Mouse (Mus musculus) yolk sac, embryonic 10.5 days (tissue): Measurements from ENCODE around the gene Neo1.
"Not testable (repeated sequence)": the region's sequence is repeated elsewhere in the genome, so short reads cannot be mapped to it uniquely, and the experiment has no call there.

ENCODE experiments used
- DNase-seq: peaks from one replicate; pipeline ENCODE4 v3.0.0-alpha.2; 2017; ENCODE audit warnings: low spot score

The Neo1 gene

DNA sequence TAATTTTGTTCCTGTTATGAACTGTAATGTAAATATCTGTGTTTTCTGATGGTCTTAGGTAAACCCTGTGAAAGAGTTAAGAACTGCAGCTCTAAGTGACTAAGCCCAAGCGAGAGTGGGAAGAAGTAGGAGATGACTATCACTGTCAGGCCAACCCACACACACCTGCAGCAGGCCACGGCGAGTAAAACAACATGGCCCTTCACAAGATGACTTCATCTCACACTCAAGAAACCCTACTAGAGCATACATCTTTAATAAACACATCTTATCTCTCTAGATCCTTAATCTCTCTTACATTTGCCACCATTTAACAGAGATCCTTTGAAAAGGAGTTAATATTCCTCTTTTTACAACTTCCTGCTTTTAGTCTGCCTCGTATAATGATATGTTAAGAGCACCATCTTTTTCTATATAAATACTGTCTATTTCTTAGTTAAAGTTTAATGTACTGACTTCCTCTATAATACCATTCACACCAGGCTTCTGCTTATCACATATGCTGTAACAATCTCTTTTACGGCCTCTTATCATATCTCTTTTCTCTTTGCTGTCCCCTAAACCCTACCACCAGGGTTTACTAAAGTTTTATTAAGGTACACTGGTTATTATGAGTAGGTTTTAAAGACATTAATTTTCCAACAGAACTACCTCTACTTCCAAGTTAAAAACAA lies 46.8 kb downstream of the Neo1 start:
- no peak for DNase-seq

GRCm38 (mm10) chr9:58979034-58979433 lies 57.2 kb downstream of the Neo1 start:
- DNase-seq = peak; percentile 3

GRCm38 (mm10) chr9:58971154-58971553 lies 65.1 kb downstream of the Neo1 start:
- DNase-seq = not testable (repeated sequence)

DNA sequence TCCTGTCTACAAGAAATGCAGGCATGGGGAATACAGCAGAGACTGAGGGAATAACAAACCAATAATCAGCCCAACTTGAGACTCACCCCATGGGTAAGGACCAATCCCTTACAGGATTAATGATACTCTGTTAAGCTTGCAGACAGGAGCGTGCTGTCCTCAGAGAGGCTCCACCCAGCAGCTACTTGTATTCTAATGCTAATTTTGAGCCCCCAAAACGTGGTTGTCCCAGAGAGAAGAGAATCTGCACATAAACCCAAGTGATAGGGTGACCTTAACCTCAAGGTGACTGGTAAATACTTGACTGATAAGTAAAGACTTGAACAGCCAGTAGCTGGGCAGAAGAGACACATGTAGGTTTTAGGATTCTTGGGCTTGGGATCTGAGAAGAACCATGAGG lies 68.9 kb downstream of the Neo1 start:
- no peak for DNase-seq

DNA sequence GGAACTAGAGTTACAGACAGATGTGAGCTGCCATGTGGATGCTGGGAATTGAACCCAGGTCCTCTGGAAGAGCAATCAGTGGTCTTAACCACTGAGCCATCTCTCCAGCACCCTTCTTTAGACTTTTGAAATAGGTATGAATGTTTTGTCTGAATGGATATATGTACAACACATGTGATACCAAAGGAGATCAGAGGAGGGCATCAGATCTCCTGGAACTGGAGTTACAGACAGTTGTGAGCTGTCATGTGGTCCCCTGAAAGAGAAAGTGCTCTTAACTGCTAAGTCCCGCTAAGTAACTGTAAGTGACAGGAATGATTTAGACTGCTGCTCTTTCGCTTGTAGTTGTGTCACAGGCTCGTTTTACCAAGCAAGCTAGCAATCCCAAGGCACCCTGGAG lies 80.7 kb downstream of the Neo1 start:
- DNase-seq = no peak

GRCm38 (mm10) chr9:58945910-58946309 lies 90.3 kb downstream of the Neo1 start:
- DNase-seq = not testable (repeated sequence)

DNA sequence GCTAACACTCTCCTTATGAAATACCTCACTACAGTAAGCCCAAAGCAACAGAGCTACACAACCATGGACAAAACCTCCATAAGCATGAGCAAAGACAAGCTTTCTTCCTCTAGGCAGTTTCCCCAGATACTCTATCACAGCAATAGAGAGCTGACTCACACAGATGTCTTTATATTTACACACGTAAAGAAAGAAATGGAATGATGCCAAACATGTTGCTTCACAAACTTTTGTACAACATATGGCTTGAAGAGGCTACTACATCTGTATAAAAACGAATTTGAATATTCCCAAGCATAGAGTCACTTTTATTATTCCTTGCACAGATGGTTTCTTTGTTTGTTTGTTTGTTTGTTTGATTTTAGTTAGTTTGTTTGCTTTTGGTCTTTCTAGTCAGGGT lies 101.5 kb downstream of the Neo1 start:
- no peak for DNase-seq

DNA sequence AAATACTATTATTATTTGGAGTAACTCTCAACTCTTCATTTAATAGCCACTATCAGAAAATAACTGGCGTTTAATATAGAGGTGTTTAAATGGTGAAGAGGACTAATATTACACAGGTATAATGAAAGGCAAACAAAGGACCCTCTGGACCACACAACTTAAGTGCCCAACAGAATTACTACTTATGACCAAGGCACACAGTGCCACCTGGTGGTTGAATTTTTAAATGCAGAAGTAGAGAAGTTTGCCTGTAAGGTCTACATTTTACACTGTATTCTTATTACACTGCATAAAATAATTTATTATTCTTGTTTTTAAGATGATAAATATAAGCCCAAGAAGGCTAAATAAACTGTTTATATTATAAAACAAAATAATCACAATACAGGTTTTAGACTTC lies 108.1 kb downstream of the Neo1 start:
- peak; percentile 12 for DNase-seq

GRCm38 (mm10) chr9:58902869-58903585 lies 133.2 kb downstream of the Neo1 start:
- no peak for DNase-seq

DNA sequence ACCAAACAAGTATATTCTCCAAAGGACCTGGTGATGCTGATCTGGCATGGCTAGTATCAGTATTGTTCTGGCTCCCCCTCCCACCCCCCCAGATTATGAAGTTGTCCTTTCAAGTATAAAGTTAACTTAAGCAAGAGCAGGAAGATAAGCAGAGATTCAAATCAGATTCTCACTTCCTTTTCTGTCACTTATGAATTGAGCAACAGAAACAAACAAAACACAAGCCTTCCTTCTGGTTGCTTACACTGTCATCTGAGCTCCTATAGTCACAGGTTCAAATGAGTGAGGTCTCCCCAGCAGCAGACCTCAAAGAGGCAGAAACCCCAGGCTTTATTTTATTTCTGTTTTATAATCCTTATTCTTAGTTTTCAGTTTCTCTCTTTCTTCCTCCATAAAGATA lies 136.6 kb downstream of the Neo1 start:
- no peak for DNase-seq

- no peak for DNase-seq
Measured at GRCm38 (mm10) chr9:58891840-58892640, 144.2 kb downstream of the Neo1 start.

DNA sequence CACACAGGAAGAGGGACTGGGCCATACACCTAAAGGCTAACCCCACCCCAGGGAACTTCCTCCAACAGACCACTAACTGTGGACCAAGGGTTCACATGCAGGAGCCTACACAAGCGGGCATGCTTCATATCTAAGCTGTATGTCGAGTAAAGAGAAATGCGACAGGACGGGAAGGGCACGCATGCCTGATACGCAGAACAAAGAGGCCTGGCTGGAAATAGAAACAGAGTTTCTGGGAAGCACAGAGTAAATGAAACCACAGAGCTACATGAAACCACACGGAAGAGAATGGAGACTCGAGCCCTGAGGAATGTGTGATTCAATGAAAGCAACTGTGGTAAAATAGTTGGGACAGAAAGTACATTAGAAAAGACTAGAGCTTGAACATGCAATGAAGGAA lies 145.3 kb downstream of the Neo1 start:
- no peak for DNase-seq

DNA sequence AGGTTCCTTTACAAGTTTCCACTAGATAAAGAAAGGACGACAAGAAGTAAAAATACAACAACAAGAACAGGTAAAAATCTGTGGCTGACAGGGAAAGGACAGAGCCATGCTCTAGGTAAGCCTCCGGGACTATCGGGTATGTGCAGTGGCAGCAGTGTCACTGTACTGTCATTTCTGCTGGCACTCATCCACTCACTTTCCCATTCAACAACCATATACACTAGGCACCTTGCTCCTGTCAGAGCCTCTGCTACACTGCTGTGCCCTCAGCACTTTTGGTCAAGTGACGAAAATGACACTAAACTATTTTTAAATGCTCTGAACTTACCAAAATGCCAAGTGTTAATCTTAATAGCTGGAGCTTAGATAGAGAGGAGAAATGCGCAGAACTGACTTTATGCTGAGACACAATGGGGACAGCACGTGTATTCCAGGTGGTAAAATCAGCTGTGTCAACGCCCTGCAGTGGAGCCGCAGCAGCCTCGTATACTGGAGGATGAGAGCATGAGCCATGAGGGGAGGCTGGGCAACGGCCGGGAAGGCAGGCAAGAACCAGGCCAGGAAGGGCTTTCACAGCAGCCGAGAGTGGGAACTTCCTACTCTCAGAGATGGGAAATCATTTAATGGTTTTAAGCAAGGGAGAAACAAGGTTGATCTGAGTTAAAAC lies 146.3 kb downstream of the Neo1 start:
- DNase-seq = no peak

- DNase-seq = no peak
Measured at GRCm38 (mm10) chr9:58882686-58883085, 153.6 kb downstream of the Neo1 start.

DNA sequence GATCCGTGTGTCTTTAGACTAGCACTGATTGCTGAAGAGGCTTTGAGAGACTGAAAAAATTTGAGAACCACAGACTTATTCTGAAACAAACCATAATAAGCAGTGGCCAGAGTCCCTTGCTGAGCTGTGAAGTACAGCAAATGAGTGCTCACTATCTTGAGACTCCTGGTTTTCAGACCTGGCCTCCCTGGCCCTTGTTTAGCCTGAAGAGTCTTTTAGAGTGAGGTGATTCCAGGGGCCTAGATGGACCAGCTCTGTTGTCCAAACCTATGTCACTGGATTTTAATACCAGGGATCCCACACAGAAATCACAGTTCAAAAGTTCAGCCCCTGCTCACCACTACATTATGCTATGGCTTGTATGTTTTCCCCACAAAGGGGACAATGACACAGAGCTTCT lies 156.4 kb downstream of the Neo1 start:
- DNase-seq = no peak

GRCm38 (mm10) chr9:58876946-58877625 lies 159.2 kb downstream of the Neo1 start:
- DNase-seq = no peak

DNA sequence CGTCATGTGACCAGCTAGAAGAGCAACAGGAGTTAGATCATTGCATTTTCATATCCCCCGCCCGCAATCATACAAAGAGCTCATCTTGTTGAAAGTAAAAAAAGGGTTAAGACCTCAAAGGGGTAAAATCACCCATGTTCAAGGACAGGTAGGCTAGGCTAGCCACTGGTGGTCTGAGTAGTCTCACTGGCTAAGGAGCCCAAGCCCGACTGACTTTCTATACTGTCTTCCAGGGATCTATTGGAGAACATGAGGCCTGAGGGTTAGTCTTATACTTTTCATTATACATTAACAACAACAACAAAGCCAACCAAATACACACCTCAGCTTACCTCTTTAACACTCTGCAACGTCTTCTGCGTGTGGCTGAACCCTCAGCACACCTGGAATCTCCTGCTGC lies 160.8 kb downstream of the Neo1 start:
- no peak for DNase-seq

GRCm38 (mm10) chr9:58874354-58874753 lies 161.9 kb downstream of the Neo1 start:
- no peak for DNase-seq

DNA sequence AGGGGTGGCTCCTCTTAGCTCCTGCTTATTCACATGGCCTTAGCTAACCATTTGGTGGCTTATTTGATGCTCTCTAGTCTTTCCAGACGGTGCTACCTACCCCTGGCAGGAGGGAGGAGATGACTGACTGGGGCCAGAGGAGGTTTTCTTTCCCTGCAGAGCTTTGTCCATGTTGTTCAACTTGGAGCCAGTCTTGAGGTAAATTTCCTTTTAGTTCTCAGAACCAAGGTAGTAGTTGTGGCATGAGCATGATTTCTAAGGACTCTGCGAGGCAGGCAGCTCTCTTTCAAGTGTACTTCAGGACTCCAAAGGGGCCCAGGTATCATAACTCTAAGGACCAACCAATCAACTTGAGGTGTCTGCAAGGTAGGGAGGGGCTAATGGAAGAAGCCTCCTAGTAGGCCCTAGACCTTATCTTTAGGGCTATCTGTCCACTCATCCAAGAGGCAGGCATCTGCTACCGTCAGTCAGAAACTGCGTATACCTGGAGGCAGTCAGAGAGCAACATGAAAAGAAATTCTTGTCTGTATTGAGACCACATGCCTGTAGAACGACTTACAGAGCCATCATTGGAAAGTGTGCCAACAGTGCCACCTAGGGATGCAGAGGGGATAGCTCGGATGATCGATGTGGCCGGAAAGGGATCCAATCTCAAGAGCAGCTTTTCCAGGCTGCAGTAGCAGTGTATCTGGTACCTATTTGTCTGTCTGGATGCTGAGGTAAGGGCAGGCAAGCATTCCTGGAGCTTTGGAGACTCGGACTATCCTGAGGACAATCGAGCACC lies 162.5 kb downstream of the Neo1 start:
- peak; percentile 30 for DNase-seq

- DNase-seq = no peak
Measured at GRCm38 (mm10) chr9:58871141-58871540, 165.1 kb downstream of the Neo1 start.

DNA sequence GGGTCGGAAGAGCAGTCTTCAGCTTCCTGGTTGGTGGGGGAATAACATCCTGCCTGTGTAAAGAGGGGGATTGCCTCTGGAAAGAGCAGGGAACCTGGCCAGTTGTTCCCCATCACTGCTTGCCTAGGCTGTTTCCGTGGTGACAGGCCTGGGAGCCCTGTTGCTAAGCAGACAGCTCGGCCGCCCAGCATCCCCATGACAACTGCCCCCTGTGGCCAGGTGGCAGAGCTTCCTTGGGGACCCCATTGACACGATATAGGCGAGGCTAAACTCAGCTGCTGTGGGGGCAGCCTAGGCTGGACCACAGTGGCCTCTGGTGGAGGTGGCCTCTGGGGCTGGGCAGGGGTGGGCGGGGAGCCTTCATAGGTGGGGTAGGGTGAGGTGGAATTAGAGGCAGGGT lies 172.4 kb downstream of the Neo1 start:
- no peak for DNase-seq
